Comparison of ENCODE assay signal across 9 mouse cellular contexts in genomic region chr17:35739675-35740074, GRCm38 (mm10). TPM values are rescaled to one million over a fixed set of nuclear protein-coding genes. Genes with fewer than 3 reads are reported as not detected.
DNase-seq lines count a peak whose midpoint lies in the region; ATAC-seq lines count a peak whose summit lies in the region.
"Had no signal": no experiment of that assay in that cellular context is flagged by ENCODE, and none has a peak within 500 bp of the region (broad histone marks: within the 10 kb centered on the region; RNA-seq: fewer than 3 reads in every experiment).

No protein-coding gene starts in this region.

- peaks cover 14% of the 10 kb centered on the region; the same call in 1 of the 2 replicates for H3K4me1 ChIP-seq in embryonic facial prominence, embryonic 10.5 days
- H3K4me1 ChIP-seq in heart, embryonic 11.5 days (ENCODE audit: control insufficient read depth, insufficient read depth, low read length) = peaks cover 6% of the 10 kb centered on the region
- H3K4me1 ChIP-seq in liver, embryonic 15.5 days (replicated peaks) = peaks cover 86% of the 10 kb centered on the region
- H3K4me1 ChIP-seq: midbrain, embryonic 12.5 days had no signal

- peak; percentile 61 for ATAC-seq in CD4-positive, CD25-positive, alpha-beta regulatory T cell, adult 4 months
- ATAC-seq in heart, embryonic 11.5 days (replicated peaks; ENCODE audit: insufficient number of reproducible peaks, low FRiP score, low TSS enrichment) = 0 out of 2 replicates have a peak, but pooled peaks have one; percentile 36
- ATAC-seq in liver, embryonic 15.5 days (ENCODE audit: insufficient read depth) = no peak

- 16% methylated on average over 6 of the region's 6 CpGs for WGBS in embryonic facial prominence, embryonic 10.5 days
- 10% methylated on average over 6 of the region's 6 CpGs for WGBS in heart, embryonic 11.5 days (ENCODE audit: insufficient replicate concordance)
- 1% methylated on average over 6 of the region's 6 CpGs for WGBS in liver, embryonic 15.5 days (ENCODE audit: insufficient replicate concordance)

- peaks cover 19% of the 10 kb centered on the region for H3K27me3 ChIP-seq in embryonic facial prominence, embryonic 10.5 days (replicated peaks; ENCODE audit: low read depth, poor library complexity, severe bottlenecking)
- no peaks in the 10 kb centered on the region for H3K27me3 ChIP-seq in heart, embryonic 11.5 days (ENCODE audit: control insufficient read depth, insufficient read depth, low read length)
- peaks cover 14% of the 10 kb centered on the region; the same call in 1 of the 2 replicates for H3K27me3 ChIP-seq in liver, embryonic 15.5 days

- H3K4me2 ChIP-seq in heart, embryonic 11.5 days = peak overlapping the region; percentile 34
- H3K4me2 ChIP-seq in liver, embryonic 15.5 days = peak overlapping the region; percentile 41
- H3K4me2 ChIP-seq: midbrain, embryonic 12.5 days had no signal

- DNase-seq in adrenal gland, postnatal 10 days = peak; percentile 95
- peak; percentile 66 for DNase-seq in embryonic facial prominence, embryonic 10.5 days (ENCODE audit: low spot score)
- DNase-seq in kidney, postnatal 36 days = peak; percentile 94 to 97
- DNase-seq in retina, embryonic 14.5 days (ENCODE audit: low spot score) = peak; percentile 97
- DNase-seq in thymus, postnatal 4 days = peak; percentile 94

- H3K4me3 ChIP-seq in embryonic facial prominence, embryonic 10.5 days = no peak overlapping the region
- no peak overlapping the region for H3K4me3 ChIP-seq in heart, embryonic 11.5 days (ENCODE audit: low read depth, low read length)
- no peak overlapping the region for H3K4me3 ChIP-seq in liver, embryonic 15.5 days (replicated peaks)
- H3K4me3 ChIP-seq: midbrain, embryonic 12.5 days had no signal

- no peaks in the 10 kb centered on the region for H3K9me3 ChIP-seq in embryonic facial prominence, embryonic 10.5 days
- no peaks in the 10 kb centered on the region for H3K9me3 ChIP-seq in heart, embryonic 11.5 days (replicated peaks; ENCODE audit: control insufficient read depth, low read length)
- no peaks in the 10 kb centered on the region for H3K9me3 ChIP-seq in liver, embryonic 15.5 days (replicated peaks)
- H3K9me3 ChIP-seq: midbrain, embryonic 12.5 days had no signal

- H3K27ac ChIP-seq in embryonic facial prominence, embryonic 10.5 days (replicated peaks) = no peak overlapping the region
- no peak overlapping the region for H3K27ac ChIP-seq in heart, embryonic 11.5 days (ENCODE audit: low read depth, low read length)
- peak overlapping the region; percentile 98 for H3K27ac ChIP-seq in liver, embryonic 15.5 days (replicated peaks)
- H3K27ac ChIP-seq: midbrain, embryonic 12.5 days had no signal

- no peaks in the 10 kb centered on the region for H3K36me3 ChIP-seq in embryonic facial prominence, embryonic 10.5 days (replicated peaks)
- H3K36me3 ChIP-seq in heart, embryonic 11.5 days (ENCODE audit: control insufficient read depth, insufficient read depth, low read length) = no peaks in the 10 kb centered on the region
- no peaks in the 10 kb centered on the region for H3K36me3 ChIP-seq in liver, embryonic 15.5 days (replicated peaks)
- H3K36me3 ChIP-seq: midbrain, embryonic 12.5 days had no signal

- H3K9ac ChIP-seq in heart, embryonic 11.5 days (ENCODE audit: low read depth, low read length) = 0 out of 2 replicates have a peak overlapping the region, but pooled peaks have one; percentile 56
- 0 out of 2 replicates have a peak overlapping the region, but pooled peaks have one; percentile 9 for H3K9ac ChIP-seq in liver, embryonic 15.5 days
- H3K9ac ChIP-seq: midbrain, embryonic 12.5 days had no signal

RNA-seq across cellular contexts. Expression of gene Ddr1, which starts 35.3 kb away (rescaled TPM):
- polyA plus RNA-seq in CD4-positive, CD25-positive, alpha-beta regulatory T cell, adult 4 months (2017; shearing (Covaris generic)) = under 1 TPM; 0.65 TPM
- total RNA-seq in adrenal gland, postnatal 10 days (2021) = 10 to 100 TPM; 33.7 to 39.6 TPM
- polyA plus RNA-seq in embryonic facial prominence, embryonic 10.5 days (2016; fragmentation: Nextera tagmentation; extraction: Ambion mirVana) = 49.1 and 65.3 TPM in 2 replicates
- polyA plus RNA-seq in heart, embryonic 11.5 days (2014; fragmentation: Nextera tagmentation; extraction: Ambion mirVana) = 60.6 and 89.2 TPM in 2 replicates
- 2.6 and 3.4 TPM in 2 replicates for polyA plus RNA-seq in liver, embryonic 15.5 days (2015; fragmentation: Nextera tagmentation; extraction: Ambion mirVana)

Comparison
In these comparisons a context has a peak if more than half of its experiments do, and no peak if none do; other contexts are left out.
1. RNA of gene Ddr1, which starts 35.3 kb away (polyA plus RNA-seq): 60.6 to 89.2 TPM in heart, embryonic 11.5 days and 49.1 to 65.3 TPM in embryonic facial prominence, embryonic 10.5 days; 2.6 to 3.4 TPM in liver, embryonic 15.5 days and 0.65 TPM in CD4-positive, CD25-positive, alpha-beta regulatory T cell, adult 4 months; every median in the first group is over 10 times any median in the second.
2. Peak in every context shown above with its lines, with median percentiles within 50 percentile points of each other: DNase-seq.